Mouse (Mus musculus) liver, embryonic 15.5 days (tissue): Measurements from ENCODE around the gene Acaa1b. TPM values are rescaled to one million over a fixed set of nuclear protein-coding genes. Genes with fewer than 3 reads are reported as not detected.

ENCODE experiments used
- ATAC-seq: fragments of 200-750 bp; cut with Nextera tagmentation; 2 replicates; pipeline ENCODE4 v1.8.0; 2017; ENCODE audit warnings: moderate number of reproducible peaks, mild to moderate bottlenecking, moderate library complexity; ENCODE audit not compliant: insufficient read depth
- H3K27ac ChIP-seq: fragments of 300-500 bp; sonication (generic); replicated peaks from 2 replicates; pipeline ENCODE4 v1.5.1; 2015; ENCODE audit warnings: mild to moderate bottlenecking, inconsistent platforms
- H3K27me3 ChIP-seq: fragments of 300-500 bp; sonication (generic); 2 replicates; pipeline ENCODE4 v1.6.1; 2015; ENCODE audit warnings: mild to moderate bottlenecking, inconsistent platforms
- H3K36me3 ChIP-seq: fragments of 300-500 bp; sonication (generic); replicated peaks from 2 replicates; pipeline ENCODE4 v1.6.1; 2015; ENCODE audit warnings: moderate library complexity, mild to moderate bottlenecking, inconsistent platforms
- H3K4me1 ChIP-seq: fragments of 300-500 bp; sonication (generic); replicated peaks from 2 replicates; pipeline ENCODE4 v1.6.1; 2015; ENCODE audit warnings: inconsistent platforms
- H3K4me2 ChIP-seq: fragments of 300-500 bp; sonication (generic); 2 replicates; pipeline ENCODE4 v1.6.1; 2015; ENCODE audit warnings: moderate library complexity, mild to moderate bottlenecking, inconsistent platforms
- H3K4me3 ChIP-seq: fragments of 300-500 bp; sonication (generic); replicated peaks from 2 replicates; pipeline ENCODE4 v1.5.1; 2015; ENCODE audit warnings: mild to moderate bottlenecking, inconsistent platforms
- H3K9ac ChIP-seq: fragments of 300-500 bp; sonication (generic); 2 replicates; pipeline ENCODE4 v1.6.1; 2015; ENCODE audit warnings: moderate library complexity, mild to moderate bottlenecking, inconsistent platforms
- H3K9me3 ChIP-seq: fragments of 300-500 bp; sonication (generic); replicated peaks from 2 replicates; pipeline ENCODE4 v1.6.1; 2016; ENCODE audit warnings: inconsistent platforms
- WGBS: fragments of 180-500 bp; shearing (Covaris S2); methylation state at CpG from one replicate; pipeline ENCODE4 v1.1.7; 2015; ENCODE audit warnings: mixed read lengths; ENCODE audit not compliant: insufficient replicate concordance; 5-methylcytosine and 5-hydroxymethylcytosine counted together
- polyA plus RNA-seq: library from polyadenylated mRNA; unstranded; fragments of >200 nt; fragmentation: Nextera tagmentation; extraction: Ambion mirVana; gene quantifications from 2 replicates; pipeline ENCODE4 v1.2.1, GENCODE M21; 2015

Gene Acaa1b
- polyA plus RNA-seq, 1 experiment from 2014 or later = 19.0 TPM

- peak; percentile 33 for ATAC-seq
- no peaks in the 10 kb centered on the region for H3K36me3 ChIP-seq
- no peak overlapping the region for H3K9ac ChIP-seq
- WGBS = 69% methylated on average over 6 of the region's 6 CpGs
- no peaks in the 10 kb centered on the region for H3K9me3 ChIP-seq
- H3K4me3 ChIP-seq = no peak overlapping the region
- H3K4me1 ChIP-seq = 0 out of 2 replicates have a peak, but pooled peaks cover 3% of the 10 kb centered on the region
- no peaks in the 10 kb centered on the region for H3K27me3 ChIP-seq
- no peak overlapping the region for H3K4me2 ChIP-seq
- H3K27ac ChIP-seq = peak overlapping the region; percentile 62; the same call in 1 of the 2 replicates
Observed at GRCm38 (mm10) chr9:119165548-119165947, 8.7 kb upstream of the Acaa1b start.

- Histone ChIP-seq H3K9ac (no peak overlapping the region), H3K27ac (peak overlapping the region; percentile 70), H3K9me3 (no peaks in the 10 kb centered on the region), H3K27me3 (no peaks in the 10 kb centered on the region), H3K36me3 (no peaks in the 10 kb centered on the region), H3K4me3 (no peak overlapping the region), H3K4me1 (0 out of 2 replicates have a peak, but pooled peaks cover 3% of the 10 kb centered on the region), H3K4me2 (no peak overlapping the region)
- ATAC-seq = peak; percentile 77
- 59% methylated on average over 7 of the region's 7 CpGs for WGBS
Observed at GRCm38 (mm10) chr9:119164743-119165142, 7.8 kb upstream of the Acaa1b start.

GRCm38 (mm10) chr9:119160689-119161088 lies 3.8 kb upstream of the Acaa1b start:
- Histone ChIP-seq H3K9ac (no peak overlapping the region), H3K9me3 (no peaks in the 10 kb centered on the region), H3K4me3 (no peak overlapping the region), H3K36me3 (no peaks in the 10 kb centered on the region), H3K27ac (no peak overlapping the region), H3K27me3 (peaks cover 26% of the 10 kb centered on the region), H3K4me2 (no peak overlapping the region), H3K4me1 (peaks cover 7% of the 10 kb centered on the region)
- peak; percentile 28; the same call in 1 of the 2 replicates for ATAC-seq
- 69% methylated on average over 3 of the region's 3 CpGs for WGBS

GRCm38 (mm10) chr9:119158861-119159260 lies 2.0 kb upstream of the Acaa1b start, which contains the start of gene Gm47289:
Gene Gm47289 (plus strand): TSS chr9:119159161.
- ATAC-seq = no peak
- no peaks in the 10 kb centered on the region for H3K36me3 ChIP-seq

GRCm38 (mm10) chr9:119155826-119156225 lies 1.1 kb downstream of the Acaa1b start:
- Histone ChIP-seq H3K9me3 (no peaks in the 10 kb centered on the region), H3K9ac (no peak overlapping the region), H3K27ac (no peak overlapping the region), H3K36me3 (no peaks in the 10 kb centered on the region), H3K4me1 (peaks cover 7% of the 10 kb centered on the region), H3K4me2 (peak overlapping the region; percentile 61), H3K4me3 (peak overlapping the region; percentile 52; the same call in 1 of the 2 replicates), H3K27me3 (peaks cover 33% of the 10 kb centered on the region)
- no peak for ATAC-seq
- 35% methylated on average over 7 of the region's 7 CpGs for WGBS

More at GRCm38 (mm10) chr9:119158861-119159260, 2.0 kb upstream of the Acaa1b start, which contains the start of gene Gm47289:
- no peak within 1 kb of the TSS for H3K9ac ChIP-seq
- H3K4me1 ChIP-seq = peaks cover 10% of the 10 kb centered on the region
- peaks cover 33% of the 10 kb centered on the region for H3K27me3 ChIP-seq
- H3K4me2 ChIP-seq = no peak within 1 kb of the TSS
- WGBS = 28% methylated on average over 4 of the region's 4 CpGs
- H3K9me3 ChIP-seq = no peaks in the 10 kb centered on the region
- no peak within 1 kb of the TSS for H3K27ac ChIP-seq
- H3K4me3 ChIP-seq = no peak within 1 kb of the TSS

- 60% methylated on average over 8 of the region's 8 CpGs for WGBS
- H3K4me3 ChIP-seq = no peak overlapping the region
- peak overlapping the region; percentile 61 for H3K4me2 ChIP-seq
- H3K27me3 ChIP-seq = peaks cover 33% of the 10 kb centered on the region
- no peaks in the 10 kb centered on the region for H3K36me3 ChIP-seq
- H3K9ac ChIP-seq = no peak overlapping the region
- no peak overlapping the region for H3K27ac ChIP-seq
- H3K4me1 ChIP-seq = peaks cover 7% of the 10 kb centered on the region
- no peaks in the 10 kb centered on the region for H3K9me3 ChIP-seq
- ATAC-seq = 0 out of 2 replicates have a peak, but pooled peaks have one; percentile 14
Observed at GRCm38 (mm10) chr9:119155416-119155815, 1.5 kb downstream of the Acaa1b start.

GRCm38 (mm10) chr9:119151751-119152150 lies 5.1 kb downstream of the Acaa1b start:
- 64% methylated on average over 2 of the region's 2 CpGs for WGBS
- no peaks in the 10 kb centered on the region for H3K9me3 ChIP-seq
- H3K4me3 ChIP-seq = no peak overlapping the region
- peaks cover 2% of the 10 kb centered on the region; the same call in 1 of the 2 replicates for H3K4me1 ChIP-seq
- no peak overlapping the region for H3K27ac ChIP-seq
- no peaks in the 10 kb centered on the region for H3K36me3 ChIP-seq
- no peak for ATAC-seq
- no peak overlapping the region for H3K9ac ChIP-seq
- peaks cover 18% of the 10 kb centered on the region for H3K27me3 ChIP-seq
- H3K4me2 ChIP-seq = no peak overlapping the region

- Histone ChIP-seq H3K4me2 (no peak overlapping the region), H3K36me3 (no peaks in the 10 kb centered on the region), H3K27ac (no peak overlapping the region), H3K4me1 (no peaks in the 10 kb centered on the region), H3K27me3 (no peaks in the 10 kb centered on the region), H3K9ac (no peak overlapping the region), H3K4me3 (no peak overlapping the region), H3K9me3 (no peaks in the 10 kb centered on the region)
- WGBS = 27% methylated on average over 5 of the region's 5 CpGs
- ATAC-seq = no peak
Observed at GRCm38 (mm10) chr9:119149601-119150000, 7.3 kb downstream of the Acaa1b start.

- no peak for ATAC-seq
- H3K4me1 ChIP-seq = no peaks in the 10 kb centered on the region
- H3K36me3 ChIP-seq = no peaks in the 10 kb centered on the region
- H3K27ac ChIP-seq = no peak overlapping the region
- H3K4me2 ChIP-seq = no peak overlapping the region
- no peaks in the 10 kb centered on the region for H3K9me3 ChIP-seq
- H3K4me3 ChIP-seq = no peak overlapping the region
- H3K9ac ChIP-seq = no peak overlapping the region
- H3K27me3 ChIP-seq = no peaks in the 10 kb centered on the region
- 56% methylated on average over 13 of the region's 13 CpGs for WGBS
Observed at GRCm38 (mm10) chr9:119146098-119146770, 10.7 kb downstream of the Acaa1b start.

GRCm38 (mm10) chr9:119145638-119146037 lies 11.3 kb downstream of the Acaa1b start:
- no peak for ATAC-seq
- no peak overlapping the region for H3K27ac ChIP-seq

GRCm38 (mm10) chr9:119145137-119145536 lies 11.8 kb downstream of the Acaa1b start:
- Histone ChIP-seq H3K36me3 (no peaks in the 10 kb centered on the region), H3K27me3 (no peaks in the 10 kb centered on the region), H3K9me3 (no peaks in the 10 kb centered on the region), H3K4me3 (no peak overlapping the region), H3K9ac (no peak overlapping the region), H3K27ac (no peak overlapping the region), H3K4me2 (no peak overlapping the region), H3K4me1 (no peaks in the 10 kb centered on the region)
- no peak for ATAC-seq
- WGBS = 55% methylated on average over 10 of the region's 10 CpGs

More at GRCm38 (mm10) chr9:119145638-119146037, 11.3 kb downstream of the Acaa1b start:
- H3K9me3 ChIP-seq = no peaks in the 10 kb centered on the region
- H3K27me3 ChIP-seq = no peaks in the 10 kb centered on the region
- H3K36me3 ChIP-seq = no peaks in the 10 kb centered on the region
- H3K9ac ChIP-seq = no peak overlapping the region
- H3K4me2 ChIP-seq = no peak overlapping the region
- no peak overlapping the region for H3K4me3 ChIP-seq
- H3K4me1 ChIP-seq = no peaks in the 10 kb centered on the region
- WGBS = 64% methylated on average over 6 of the region's 6 CpGs
